Comparison of ENCODE assay signal across 8 mouse cellular contexts in the genomic region with DNA sequence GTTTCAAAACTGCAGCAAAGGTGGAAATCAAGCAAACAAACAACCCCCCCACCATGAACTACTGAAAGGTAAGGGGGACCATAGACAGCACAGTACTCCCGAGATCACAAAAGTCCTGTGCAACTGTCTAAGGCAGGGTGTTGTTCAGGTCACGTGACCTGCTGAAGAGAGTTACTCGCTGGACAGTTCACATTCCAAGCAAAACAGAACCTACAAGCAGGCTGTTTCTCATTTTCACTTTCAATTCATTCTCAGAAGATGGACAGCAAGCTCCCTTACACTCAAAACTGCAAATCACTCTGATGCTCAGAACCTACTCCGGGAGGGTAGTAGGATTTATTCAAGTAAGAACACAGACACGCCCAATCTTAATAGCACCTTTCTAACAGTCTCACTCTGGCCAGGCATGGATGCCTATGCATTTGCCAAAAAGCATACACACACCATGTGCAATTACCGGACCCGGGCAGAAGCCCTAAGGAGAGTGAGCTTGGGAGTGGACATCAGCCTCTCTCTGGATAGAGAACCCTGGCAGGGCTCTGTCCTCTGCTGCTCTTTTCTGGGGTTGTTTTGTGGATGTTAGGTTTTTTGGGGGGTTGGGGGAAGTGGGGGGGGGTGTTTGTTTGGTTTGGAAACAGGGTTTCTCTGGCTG. TPM values are rescaled to one million over a fixed set of nuclear protein-coding genes. Genes with fewer than 3 reads are reported as not detected.
DNase-seq lines count a peak whose midpoint lies in the region; ATAC-seq and TF ChIP-seq lines count a peak whose summit lies in the region.

No protein-coding gene starts in this region.

- peaks cover 64% of the 10 kb centered on the region for H3K4me1 ChIP-seq in erythroblast, embryonic 14.5 days (ENCODE audit: control insufficient read depth)
- peaks cover 56% of the 10 kb centered on the region for H3K4me1 ChIP-seq in midbrain, embryonic 13.5 days (replicated peaks)
- peaks cover 10% of the 10 kb centered on the region; the same call in 1 of the 2 replicates for H3K4me1 ChIP-seq in midbrain, postnatal 0 days (ENCODE audit: insufficient read depth, low read length)
- peaks cover 38% of the 10 kb centered on the region; the same call in 1 of the 2 replicates for H3K4me1 ChIP-seq in stomach, embryonic 14.5 days (ENCODE audit: control insufficient read depth, insufficient read depth, low read length)

- ATAC-seq in erythroblast, adult 5-6 weeks (replicated peaks; ENCODE audit: low FRiP score, poor library complexity, severe bottlenecking), result no peak
- no peak for ATAC-seq in midbrain, embryonic 13.5 days
- ATAC-seq in midbrain, postnatal 0 days (ENCODE audit: low FRiP score), result no peak
- no peak for ATAC-seq in stomach, embryonic 14.5 days (ENCODE audit: insufficient number of reproducible peaks, insufficient read depth, low FRiP score, low read depth)

- WGBS in midbrain, embryonic 13.5 days, result 87% methylated on average over 7 of the region's 7 CpGs
- WGBS in midbrain, postnatal 0 days, result 85% methylated on average over 7 of the region's 7 CpGs
- WGBS in stomach, embryonic 14.5 days, result 70% methylated on average over 7 of the region's 7 CpGs

- no peaks in the 10 kb centered on the region; the same call in 1 of the 2 replicates for H3K27me3 ChIP-seq in erythroblast, embryonic 14.5 days (ENCODE audit: control insufficient read depth)
- H3K27me3 ChIP-seq in midbrain, embryonic 13.5 days, result no peaks in the 10 kb centered on the region
- H3K27me3 ChIP-seq in midbrain, postnatal 0 days (ENCODE audit: insufficient read depth, low read length), result no peaks in the 10 kb centered on the region
- H3K27me3 ChIP-seq in stomach, embryonic 14.5 days (ENCODE audit: control insufficient read depth, insufficient read depth, low read length), result no peaks in the 10 kb centered on the region

- no peak overlapping the region; the same call in 1 of the 2 replicates for H3K9ac ChIP-seq in midbrain, embryonic 13.5 days (replicated peaks)
- no peak overlapping the region for H3K9ac ChIP-seq in midbrain, postnatal 0 days (replicated peaks; ENCODE audit: low read length, poor library complexity, severe bottlenecking)
- no peak overlapping the region for H3K9ac ChIP-seq in stomach, embryonic 14.5 days (replicated peaks; ENCODE audit: low read depth, low read length)

- peak overlapping the region; percentile 7 for H3K4me3 ChIP-seq in erythroblast, embryonic 14.5 days (replicated peaks)
- no peak overlapping the region for H3K4me3 ChIP-seq in midbrain, embryonic 13.5 days (replicated peaks)
- no peak overlapping the region for H3K4me3 ChIP-seq in midbrain, postnatal 0 days (ENCODE audit: low read depth, low read length)
- H3K4me3 ChIP-seq in stomach, embryonic 14.5 days (ENCODE audit: low read depth, low read length), result no peak overlapping the region

- H3K27ac ChIP-seq in midbrain, embryonic 13.5 days, result no peak overlapping the region
- H3K27ac ChIP-seq in midbrain, postnatal 0 days (ENCODE audit: low read depth, low read length), result no peak overlapping the region
- no peak overlapping the region for H3K27ac ChIP-seq in stomach, embryonic 14.5 days (ENCODE audit: low read length)

- peaks cover 3% of the 10 kb centered on the region for H3K9me3 ChIP-seq in erythroblast, embryonic 14.5 days (ENCODE audit: control insufficient read depth, low read length)
- no peaks in the 10 kb centered on the region for H3K9me3 ChIP-seq in midbrain, embryonic 13.5 days
- H3K9me3 ChIP-seq in midbrain, postnatal 0 days (ENCODE audit: low read length), result no peaks in the 10 kb centered on the region
- H3K9me3 ChIP-seq in stomach, embryonic 14.5 days (ENCODE audit: control insufficient read depth, low read depth, low read length), result no peaks in the 10 kb centered on the region

- H3K36me3 ChIP-seq in erythroblast, embryonic 14.5 days (ENCODE audit: control insufficient read depth), result no peaks in the 10 kb centered on the region
- no peaks in the 10 kb centered on the region for H3K36me3 ChIP-seq in midbrain, embryonic 13.5 days
- H3K36me3 ChIP-seq in midbrain, postnatal 0 days (ENCODE audit: insufficient read depth, low read length), result no peaks in the 10 kb centered on the region
- no peaks in the 10 kb centered on the region for H3K36me3 ChIP-seq in stomach, embryonic 14.5 days (ENCODE audit: control insufficient read depth, insufficient read depth, low read length)

- H3K4me2 ChIP-seq in midbrain, embryonic 13.5 days (replicated peaks), result peak overlapping the region; percentile 84; the same call in 1 of the 2 replicates
- H3K4me2 ChIP-seq in midbrain, postnatal 0 days (ENCODE audit: low read depth, low read length, poor library complexity, severe bottlenecking), result no peak overlapping the region; the same call in 1 of the 2 replicates
- peak overlapping the region; percentile 74; the same call in 1 of the 2 replicates for H3K4me2 ChIP-seq in stomach, embryonic 14.5 days (replicated peaks; ENCODE audit: low read depth, low read length)

- no peak for DNase-seq in midbrain, postnatal 0 days (ENCODE audit: low spot score)
- peak; percentile 45 for DNase-seq in kidney, postnatal 10 days
- DNase-seq in left cerebral cortex, adult 9 months (ENCODE audit: low spot score in 2 of 2), result no peak
- DNase-seq in cerebellum, postnatal 25 days, result no peak

- TF ChIP-seq CTCF in midbrain, postnatal 0 days (IDR thresholded peaks at IDR 0.05), result no peak

RNA-seq across cellular contexts. Expression of a gene that starts 2.5 kb away (rescaled TPM):
- polyA plus RNA-seq in erythroblast, embryonic 14.5 days (2012), result 0.26 and 0.33 TPM in 2 replicates
- 7.9 and 8.6 TPM in 2 replicates for total RNA-seq in erythroblast, adult 5-6 weeks (2015; ENCODE audit: low replicate concordance)
- total RNA-seq in erythroblast, adult 5-6 weeks (2017; ENCODE audit: low replicate concordance), result 7.1 and 11.2 TPM in 2 replicates
- 11.9 and 13.8 TPM in 2 replicates for polyA plus RNA-seq in midbrain, embryonic 13.5 days (2015; fragmentation: Nextera tagmentation; extraction: Ambion mirVana)
- total RNA-seq in midbrain, postnatal 0 days (2014; rRNA removed), result 24.1 and 26.7 TPM in 2 replicates
- 13.7 and 14.1 TPM in 2 replicates for polyA plus RNA-seq in midbrain, postnatal 0 days (2015; fragmentation: Nextera tagmentation; extraction: Ambion mirVana)
- polyA plus RNA-seq in stomach, embryonic 14.5 days (2014; fragmentation: Nextera tagmentation; extraction: Ambion mirVana), result 12.8 and 13.1 TPM in 2 replicates

RNA-seq across cellular contexts. Expression of a gene that starts 40.4 kb away (rescaled TPM):
- polyA plus RNA-seq in erythroblast, embryonic 14.5 days (2012), result 11.5 and 12.9 TPM in 2 replicates
- 373 and 491 TPM in 2 replicates for total RNA-seq in erythroblast, adult 5-6 weeks (2015; ENCODE audit: low replicate concordance)
- total RNA-seq in erythroblast, adult 5-6 weeks (2017; ENCODE audit: low replicate concordance), result 439 and 475 TPM in 2 replicates
- 371 and 386 TPM in 2 replicates for polyA plus RNA-seq in midbrain, embryonic 13.5 days (2015; fragmentation: Nextera tagmentation; extraction: Ambion mirVana)
- total RNA-seq in midbrain, postnatal 0 days (2014; rRNA removed), result 217 and 224 TPM in 2 replicates
- 328 and 334 TPM in 2 replicates for polyA plus RNA-seq in midbrain, postnatal 0 days (2015; fragmentation: Nextera tagmentation; extraction: Ambion mirVana)
- 738 and 754 TPM in 2 replicates for polyA plus RNA-seq in stomach, embryonic 14.5 days (2014; fragmentation: Nextera tagmentation; extraction: Ambion mirVana)

RNA-seq across cellular contexts. Expression of a gene that starts 52.6 kb away (rescaled TPM):
- 0.05 and 0.14 TPM in 2 replicates for polyA plus RNA-seq in erythroblast, embryonic 14.5 days (2012)
- total RNA-seq in erythroblast, adult 5-6 weeks (2015; ENCODE audit: low replicate concordance), result not detected in 2 replicates
- not detected in 2 replicates for total RNA-seq in erythroblast, adult 5-6 weeks (2017; ENCODE audit: low replicate concordance)
- polyA plus RNA-seq in midbrain, embryonic 13.5 days (2015; fragmentation: Nextera tagmentation; extraction: Ambion mirVana), result 11.0 and 12.5 TPM in 2 replicates
- total RNA-seq in midbrain, postnatal 0 days (2014; rRNA removed), result 14.6 and 18.3 TPM in 2 replicates
- 17.8 and 18.8 TPM in 2 replicates for polyA plus RNA-seq in midbrain, postnatal 0 days (2015; fragmentation: Nextera tagmentation; extraction: Ambion mirVana)
- polyA plus RNA-seq in stomach, embryonic 14.5 days (2014; fragmentation: Nextera tagmentation; extraction: Ambion mirVana), result 10.3 and 12.0 TPM in 2 replicates

Comparison
In these comparisons a context has a peak if more than half of its experiments do, and no peak if none do; other contexts are left out.
1. RNA of a gene that starts 40.4 kb away (polyA plus RNA-seq): 738 to 754 TPM in stomach, embryonic 14.5 days, 371 to 386 TPM in midbrain, embryonic 13.5 days and 328 to 334 TPM in midbrain, postnatal 0 days; 11.5 to 12.9 TPM in erythroblast, embryonic 14.5 days; every median in the first group is over 10 times any median in the second.